24 mouse cellular contexts compared by ENCODE assay signal in the genomic region with DNA sequence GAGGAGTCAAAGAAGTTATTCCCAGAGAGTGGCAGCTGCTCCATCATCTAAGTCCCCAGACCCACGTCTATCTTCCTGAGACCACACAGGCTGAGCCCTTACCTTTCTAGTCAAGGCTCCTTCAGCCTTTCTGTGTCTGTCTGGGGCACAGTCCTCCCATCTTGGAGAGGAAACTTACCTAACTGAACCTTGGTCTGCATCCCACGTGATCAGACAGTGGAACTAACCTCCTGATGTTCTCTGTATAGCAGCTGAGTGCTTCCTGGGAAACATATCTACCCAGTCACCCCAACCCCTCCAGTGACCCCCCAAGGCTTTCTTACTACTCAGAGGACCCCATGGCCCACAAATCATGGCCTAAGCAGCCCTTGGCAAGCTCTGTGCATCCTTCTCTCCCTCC. TPM values are rescaled to one million over a fixed set of nuclear protein-coding genes. Genes with fewer than 3 reads are reported as not detected.
DNase-seq lines count a peak whose midpoint lies in the region; ATAC-seq and TF ChIP-seq lines count a peak whose summit lies in the region.
"Had no signal": no experiment of that assay in that cellular context is flagged by ENCODE, and none has a peak within 500 bp of the region (broad histone marks: within the 10 kb centered on the region; RNA-seq: fewer than 3 reads in every experiment).

No protein-coding gene starts in this region.

- H3K27ac ChIP-seq in kidney, adult 2 months (ENCODE audit: insufficient read depth, low read depth, low read length): peak overlapping the region; percentile 83
- H3K27ac ChIP-seq in limb, embryonic 12.5 days: no peak overlapping the region
- no peak overlapping the region for H3K27ac ChIP-seq in limb, embryonic 10.5 days
- H3K27ac ChIP-seq: embryonic facial prominence, embryonic 13.5 days; forebrain, embryonic 12.5 days; forebrain, embryonic 15.5 days; heart, embryonic 15.5 days; hindbrain, embryonic 10.5 days; hindbrain, embryonic 13.5 days had no signal

- DNase-seq in kidney, adult 2 months: peak; percentile 74
- no peak for DNase-seq in kidney, postnatal 4 days
- DNase-seq in limb, embryonic 10.5 days (ENCODE audit: low spot score): no peak
- peak; percentile 58 to 61 for DNase-seq in kidney, postnatal 25 days
- DNase-seq in spleen, postnatal 14 days (ENCODE audit: low spot score in 2 of 2): no peak
- DNase-seq: cerebellum, adult 11 months; cerebellum, adult 2 months; cerebellum, adult 9-11 months; cerebellum, postnatal 25 days; gastrocnemius, postnatal 25 days; heart, adult 18-20 months; heart, postnatal 10 days; heart, postnatal 36 days had no signal

- no peaks in the 10 kb centered on the region for H3K4me1 ChIP-seq in kidney, adult 2 months (ENCODE audit: control insufficient read depth, insufficient read depth, low read length)
- no peaks in the 10 kb centered on the region for H3K4me1 ChIP-seq in limb, embryonic 12.5 days (replicated peaks)
- no peaks in the 10 kb centered on the region for H3K4me1 ChIP-seq in limb, embryonic 10.5 days
- H3K4me1 ChIP-seq: embryonic facial prominence, embryonic 13.5 days; forebrain, embryonic 15.5 days; heart, embryonic 15.5 days had no signal

- no peak for TF ChIP-seq POLR2A in kidney, adult 2 months (IDR thresholded peaks at IDR 0.05; ENCODE audit: low read depth, low read length)

- 0 out of 2 replicates have a peak overlapping the region, but pooled peaks have one; percentile 12 for H3K9ac ChIP-seq in limb, embryonic 12.5 days (replicated peaks)
- H3K9ac ChIP-seq: embryonic facial prominence, embryonic 13.5 days; forebrain, embryonic 12.5 days; forebrain, embryonic 15.5 days; heart, embryonic 12.5 days; heart, embryonic 15.5 days; hindbrain, embryonic 13.5 days had no signal

- ATAC-seq in limb, embryonic 12.5 days (ENCODE audit: insufficient number of reproducible peaks, insufficient read depth, low FRiP score, low TSS enrichment, low read depth): no peak
- ATAC-seq: CD4-positive, CD25-positive, alpha-beta regulatory T cell, adult 4 months; forebrain, embryonic 15.5 days had no signal

- peak overlapping the region; percentile 39; the same call in 1 of the 2 replicates for H3K4me3 ChIP-seq in kidney, adult 2 months (ENCODE audit: insufficient read depth, low read depth, low read length)
- H3K4me3 ChIP-seq in limb, embryonic 12.5 days (replicated peaks): no peak overlapping the region
- no peak overlapping the region for H3K4me3 ChIP-seq in limb, embryonic 10.5 days
- H3K4me3 ChIP-seq: embryonic facial prominence, embryonic 13.5 days; erythroblast, embryonic 14.5 days; forebrain, embryonic 12.5 days; forebrain, embryonic 15.5 days; heart, embryonic 12.5 days; heart, embryonic 15.5 days; hindbrain, embryonic 10.5 days; hindbrain, embryonic 13.5 days had no signal

- H3K9me3 ChIP-seq in limb, embryonic 12.5 days: no peaks in the 10 kb centered on the region
- H3K9me3 ChIP-seq in limb, embryonic 10.5 days (replicated peaks): no peaks in the 10 kb centered on the region
- H3K9me3 ChIP-seq: embryonic facial prominence, embryonic 13.5 days; forebrain, embryonic 12.5 days; forebrain, embryonic 15.5 days; heart, embryonic 12.5 days; heart, embryonic 15.5 days; hindbrain, embryonic 10.5 days; hindbrain, embryonic 13.5 days had no signal

- H3K4me2 ChIP-seq in limb, embryonic 12.5 days: no peak overlapping the region
- H3K4me2 ChIP-seq: embryonic facial prominence, embryonic 13.5 days; forebrain, embryonic 12.5 days; forebrain, embryonic 15.5 days; heart, embryonic 12.5 days; heart, embryonic 15.5 days; hindbrain, embryonic 13.5 days had no signal

- H3K27me3 ChIP-seq in kidney, adult 2 months (replicated peaks; ENCODE audit: control insufficient read depth, insufficient read depth, low read length): no peaks in the 10 kb centered on the region
- peaks cover 22% of the 10 kb centered on the region for H3K27me3 ChIP-seq in limb, embryonic 12.5 days
- peaks cover 25% of the 10 kb centered on the region for H3K27me3 ChIP-seq in limb, embryonic 10.5 days (ENCODE audit: low read depth, poor library complexity, severe bottlenecking)

- 48% methylated on average over 2 of the region's 2 CpGs for WGBS in kidney, adult 2 months
- WGBS in limb, embryonic 12.5 days: 52% methylated on average over 2 of the region's 2 CpGs
- WGBS in limb, embryonic 10.5 days: 65% methylated on average over 2 of the region's 2 CpGs

- H3K36me3 ChIP-seq in kidney, adult 2 months (ENCODE audit: control insufficient read depth, insufficient read depth, low read length): no peaks in the 10 kb centered on the region
- H3K36me3 ChIP-seq in limb, embryonic 12.5 days: no peaks in the 10 kb centered on the region
- no peaks in the 10 kb centered on the region for H3K36me3 ChIP-seq in limb, embryonic 10.5 days
- H3K36me3 ChIP-seq: embryonic facial prominence, embryonic 13.5 days; forebrain, embryonic 12.5 days; forebrain, embryonic 15.5 days; heart, embryonic 12.5 days; heart, embryonic 15.5 days; hindbrain, embryonic 10.5 days; hindbrain, embryonic 13.5 days had no signal

- TF ChIP-seq CTCF in kidney, adult 2 months (conservative IDR thresholded peaks at IDR 0.05; ENCODE audit: insufficient read depth, insufficient read length, low read depth, low read length): no peak

RNA-seq across cellular contexts. Expression of a gene that starts 6.1 kb away (rescaled TPM):
- polyA plus RNA-seq in kidney, adult 2 months (2012; rRNA removed): 6.5 and 6.6 TPM in 2 replicates
- polyA plus RNA-seq in limb, embryonic 12.5 days (2016; fragmentation: Nextera tagmentation; extraction: Ambion mirVana): not detected in 2 replicates
- not detected in 2 replicates for polyA plus RNA-seq in limb, embryonic 10.5 days (2016; fragmentation: Nextera tagmentation; extraction: Ambion mirVana)
- polyA plus RNA-seq: C2C12; CD4-positive, CD25-positive, alpha-beta regulatory T cell, adult 4 months; erythroblast, embryonic 14.5 days had no signal

Comparison
In these comparisons a context has a peak if more than half of its experiments do, and no peak if none do; other contexts are left out.
1. DNase-seq: peak in kidney, adult 2 months (single experiment) and kidney, postnatal 25 days (2 of 2); none in kidney, postnatal 4 days (0 of 2), limb, embryonic 10.5 days (single experiment) and spleen, postnatal 14 days (0 of 2).